Mouse (Mus musculus) macrophage (primary cell): ENCODE data around the gene Cdc42se2. TPM values are rescaled to one million over a fixed set of nuclear protein-coding genes. Genes with fewer than 3 reads are reported as not detected.

Experiments
- H3K27ac ChIP-seq: fragments of 350-480 bp; formaldehyde crosslinking; 2 replicates; pipeline ENCODE4 v1.9.0; 2021
- H3K36me3 ChIP-seq: fragments of 350-480 bp; formaldehyde crosslinking; 2 replicates; pipeline ENCODE4 v1.9.0; 2021; ENCODE audit errors: inconsistent target
- H3K4me3 ChIP-seq: fragments of 350-480 bp; formaldehyde crosslinking; 2 replicates; pipeline ENCODE4 v1.9.0; 2021; ENCODE audit errors: inconsistent target
- H3K79me2 ChIP-seq: fragments of 350-480 bp; formaldehyde crosslinking; 2 replicates; pipeline ENCODE4 v1.9.0; 2021; ENCODE audit errors: inconsistent target
- WGBS: methylation state at CpG from one replicate; pipeline ENCODE4 v1.1.7; 2026; ENCODE audit warnings: inconsistent platforms; ENCODE audit not compliant: missing documents; 5-methylcytosine and 5-hydroxymethylcytosine counted together
- polyA plus RNA-seq: library from polyadenylated mRNA; stranded (reverse); fragments of 250-400 nt; gene quantifications from 3 replicates; pipeline ENCODE4 v1.2.4, GENCODE M21; 2018; ENCODE audit warnings: inconsistent platforms
- total RNA-seq, 78 experiments: library from RNA; depleted of rRNA; stranded (reverse); fragments of 250-400 nt; gene quantifications; 1 replicate in 9 of 78; 2 replicates in 24 of 78; 3 replicates in 43 of 78; 4 replicates in 2 of 78; pipeline ENCODE4 v1.2.4; 2018; ENCODE audit warnings: inconsistent platforms in 56 of 78

Gene Cdc42se2
- total RNA-seq (2018; cell fraction: chromatin; rRNA removed) = 100 to 1,000 TPM in 4 of 26 experiments, 10 to 100 TPM in 22; 50.1 to 117 (median 79.7) TPM
- total RNA-seq (2018; cell fraction: cytosol; rRNA removed) = 100 to 1,000 TPM; 114 to 154 (median 137) TPM
- 100 to 1,000 TPM in 19 of 26 experiments, 10 to 100 TPM in 7; 83.4 to 166 (median 117) TPM for total RNA-seq (2018; cell fraction: nucleus; rRNA removed)
- 72.7 to 141 TPM (median 127 TPM) in 3 replicates for polyA plus RNA-seq

GRCm38 (mm10) chr11:54787488-54788474 lies at the start of gene Cdc42se2:
TSS of gene Cdc42se2 (minus strand) at chr11:54787675.
- Histone ChIP-seq H3K27ac (peak within 1 kb of the TSS; percentile 67), H3K36me3 (no peaks in the 10 kb centered on the region), H3K4me3 (peak within 1 kb of the TSS; percentile 71), H3K79me2 (peaks cover 42% of the 10 kb centered on the region)
- 5% methylated on average over 56 of the region's 56 CpGs for WGBS

- no peak overlapping the region for H3K27ac ChIP-seq
- H3K36me3 ChIP-seq = no peaks in the 10 kb centered on the region
- H3K4me3 ChIP-seq = no peak overlapping the region
- no peaks in the 10 kb centered on the region for H3K79me2 ChIP-seq
- 90% methylated on average over 9 of the region's 9 CpGs for WGBS
Measured at GRCm38 (mm10) chr11:54836106-54836505, 48.6 kb upstream of the Cdc42se2 start.

- Histone ChIP-seq H3K27ac (no peak overlapping the region), H3K4me3 (no peak overlapping the region), H3K36me3 (no peaks in the 10 kb centered on the region), H3K79me2 (no peaks in the 10 kb centered on the region)
- WGBS = 82% methylated on average over 2 of the region's 2 CpGs
Measured at GRCm38 (mm10) chr11:54834596-54834995, 47.1 kb upstream of the Cdc42se2 start.

GRCm38 (mm10) chr11:54833833-54834232 lies 46.4 kb upstream of the Cdc42se2 start:
- 53% methylated on average over 4 of the region's 4 CpGs for WGBS
- Histone ChIP-seq H3K4me3 (no peak overlapping the region), H3K27ac (no peak overlapping the region), H3K36me3 (no peaks in the 10 kb centered on the region), H3K79me2 (no peaks in the 10 kb centered on the region)

- no peaks in the 10 kb centered on the region for H3K79me2 ChIP-seq
- no peak overlapping the region for H3K4me3 ChIP-seq
- WGBS = 86% methylated on average over 8 of the region's 8 CpGs
- no peaks in the 10 kb centered on the region for H3K36me3 ChIP-seq
- H3K27ac ChIP-seq = no peak overlapping the region
Measured at GRCm38 (mm10) chr11:54826819-54827218, 39.3 kb upstream of the Cdc42se2 start.

- Histone ChIP-seq H3K27ac (no peak overlapping the region), H3K4me3 (no peak overlapping the region), H3K79me2 (no peaks in the 10 kb centered on the region), H3K36me3 (no peaks in the 10 kb centered on the region)
- WGBS = 85% methylated on average over 4 of the region's 4 CpGs
Measured at GRCm38 (mm10) chr11:54825774-54826173, 38.3 kb upstream of the Cdc42se2 start.

- H3K36me3 ChIP-seq = no peaks in the 10 kb centered on the region
- no peaks in the 10 kb centered on the region for H3K79me2 ChIP-seq
- H3K4me3 ChIP-seq = no peak overlapping the region
- WGBS = 90% methylated on average over 4 of the region's 4 CpGs
- no peak overlapping the region for H3K27ac ChIP-seq
Measured at GRCm38 (mm10) chr11:54823467-54823866, 36.0 kb upstream of the Cdc42se2 start.

- WGBS = 93% methylated on average over 7 of the region's 7 CpGs
- Histone ChIP-seq H3K4me3 (no peak overlapping the region), H3K27ac (no peak overlapping the region), H3K79me2 (no peaks in the 10 kb centered on the region), H3K36me3 (no peaks in the 10 kb centered on the region)
Measured at GRCm38 (mm10) chr11:54819489-54819888, 32.0 kb upstream of the Cdc42se2 start.

- Histone ChIP-seq H3K4me3 (no peak overlapping the region), H3K36me3 (no peaks in the 10 kb centered on the region), H3K27ac (no peak overlapping the region), H3K79me2 (no peaks in the 10 kb centered on the region)
- 95% methylated on average over 4 of the region's 4 CpGs for WGBS
Measured at GRCm38 (mm10) chr11:54817449-54817848, 30.0 kb upstream of the Cdc42se2 start.

GRCm38 (mm10) chr11:54815659-54816058 lies 28.2 kb upstream of the Cdc42se2 start:
- Histone ChIP-seq H3K79me2 (no peaks in the 10 kb centered on the region), H3K36me3 (no peaks in the 10 kb centered on the region), H3K4me3 (no peak overlapping the region), H3K27ac (no peak overlapping the region)

- 63% methylated on average over 8 of the region's 8 CpGs for WGBS
- H3K4me3 ChIP-seq = no peak overlapping the region
- no peaks in the 10 kb centered on the region for H3K36me3 ChIP-seq
- peak overlapping the region; percentile 63 for H3K27ac ChIP-seq
- H3K79me2 ChIP-seq = no peaks in the 10 kb centered on the region
Measured at GRCm38 (mm10) chr11:54812812-54813516, 25.5 kb upstream of the Cdc42se2 start.

GRCm38 (mm10) chr11:54812314-54812713 lies 24.8 kb upstream of the Cdc42se2 start:
- Histone ChIP-seq H3K36me3 (no peaks in the 10 kb centered on the region), H3K4me3 (no peak overlapping the region), H3K79me2 (no peaks in the 10 kb centered on the region), H3K27ac (peak overlapping the region; percentile 63)
- WGBS = 83% methylated on average over 4 of the region's 4 CpGs

GRCm38 (mm10) chr11:54811054-54811453 lies 23.6 kb upstream of the Cdc42se2 start:
- Histone ChIP-seq H3K27ac (no peak overlapping the region), H3K79me2 (no peaks in the 10 kb centered on the region), H3K36me3 (no peaks in the 10 kb centered on the region), H3K4me3 (no peak overlapping the region)
- 78% methylated on average over 3 of the region's 3 CpGs for WGBS

GRCm38 (mm10) chr11:54809582-54809981 lies 22.1 kb upstream of the Cdc42se2 start:
- H3K27ac ChIP-seq = no peak overlapping the region
- H3K36me3 ChIP-seq = no peaks in the 10 kb centered on the region
- 94% methylated on average over 5 of the region's 5 CpGs for WGBS
- H3K79me2 ChIP-seq = no peaks in the 10 kb centered on the region
- no peak overlapping the region for H3K4me3 ChIP-seq

GRCm38 (mm10) chr11:54808177-54808576 lies 20.7 kb upstream of the Cdc42se2 start:
- 20% methylated on average over 4 of the region's 4 CpGs for WGBS
- no peaks in the 10 kb centered on the region for H3K79me2 ChIP-seq
- H3K36me3 ChIP-seq = no peaks in the 10 kb centered on the region
- peak overlapping the region; percentile 89 for H3K27ac ChIP-seq
- no peak overlapping the region for H3K4me3 ChIP-seq
